Mouse (Mus musculus): ENCODE data around the gene 2810021J22Rik. TPM values are rescaled to one million over a fixed set of nuclear protein-coding genes. Genes with fewer than 3 reads are reported as not detected.
A peak's percentile ranks its signal among the peaks of the same experiment; 100 is the strongest.
"Not testable (repeated sequence)": the region's sequence is repeated elsewhere in the genome, so short reads cannot be mapped to it uniquely, and the experiment has no call there.

2810021J22Rik gene
- total RNA-seq (2021), result 10 to 100 TPM in 1 of 2 experiments, 1 to 10 TPM in 1; 6.6 to 11.7 TPM
- long read RNA-seq, transcript 2810021J22Rik-201 (5 exons, 3,866 nt), result major isoform, 6 of 8 reads
- long read RNA-seq, partial matches to known transcripts, result 0 of 8 reads
- long read RNA-seq, other reads (novel, unspliced or antisense), result 2 of 8 reads

- peak; percentile 79 to 84 for DNase-seq (ENCODE audit: low spot score in 2 of 2)
Observed at GRCm38 (mm10) chr11:58867039-58867953, at the start of gene 2810021J22Rik. TSS of gene 2810021J22Rik (plus strand) at chr11:58867216.

- DNase-seq (ENCODE audit: low spot score in 2 of 2), result not testable (repeated sequence)
Observed at GRCm38 (mm10) chr11:58828937-58829336, 38.1 kb upstream of the 2810021J22Rik start, which contains the start of gene Olfr312. TSS of gene Olfr312 (plus strand) at chr11:58829237.

- DNase-seq (ENCODE audit: low spot score in 2 of 2), result no peak
Observed at GRCm38 (mm10) chr11:58829764-58830163, 37.3 kb upstream of the 2810021J22Rik start.

- not testable (repeated sequence) for DNase-seq (ENCODE audit: low spot score in 2 of 2)
Observed at GRCm38 (mm10) chr11:58832541-58832940, 34.5 kb upstream of the 2810021J22Rik start.

DNA sequence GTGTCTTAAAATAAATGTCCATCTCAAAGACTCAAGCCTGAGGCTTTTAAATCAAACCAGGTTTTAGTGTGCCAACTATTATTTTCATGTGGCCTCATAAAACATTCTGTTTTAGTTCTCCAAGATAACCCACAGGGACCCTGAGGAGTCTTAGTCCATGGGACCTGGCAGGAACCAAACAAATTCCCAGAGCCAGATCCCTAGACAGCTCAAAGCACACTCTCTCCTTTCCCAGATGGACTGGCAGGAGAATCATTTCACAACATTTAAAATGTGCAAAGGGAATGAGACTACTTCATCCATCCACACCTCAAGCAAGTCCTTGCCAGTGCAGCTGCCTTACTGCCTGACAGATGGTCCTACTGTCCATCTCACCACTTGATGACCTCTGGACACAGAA is 28.1 kb upstream of the 2810021J22Rik start, which contains the start of gene Olfr311:
TSS of gene Olfr311 (plus strand) at position 301 of the 400 bp plus-strand sequence.
- DNase-seq (ENCODE audit: low spot score in 2 of 2), result not testable (repeated sequence)

DNA sequence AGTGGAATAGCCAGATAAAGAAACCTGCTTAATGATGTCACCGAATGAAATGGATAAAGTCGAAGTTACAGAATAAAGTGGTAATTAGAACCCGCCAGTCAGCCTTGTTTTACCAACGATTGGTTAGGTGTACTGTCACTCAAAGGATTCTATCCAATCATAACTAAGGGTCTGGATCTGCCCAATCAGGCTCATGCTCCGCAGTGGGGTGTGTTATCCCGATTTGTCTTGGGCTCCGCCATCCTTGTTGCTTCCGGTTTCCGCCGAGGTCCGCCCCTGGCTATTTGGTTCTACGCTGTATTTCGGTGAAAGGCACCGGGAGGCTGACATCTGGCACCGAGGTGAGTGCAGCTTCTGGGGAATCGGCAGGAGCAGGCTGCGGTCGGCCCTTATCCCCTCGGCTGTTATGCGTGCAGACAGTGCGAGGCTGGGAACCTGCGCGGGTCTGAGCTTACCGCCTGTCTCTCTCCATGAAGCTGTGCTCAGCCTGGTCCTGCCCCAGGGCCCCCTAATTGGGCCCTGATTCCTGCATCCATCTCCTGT is 20.0 kb upstream of the 2810021J22Rik start, which contains the start of gene Gm12258:
TSS of gene Gm12258 (plus strand) at position 240 of the 543 bp plus-strand sequence.
- DNase-seq (ENCODE audit: low spot score in 2 of 2), result peak; percentile 80 to 84

DNA sequence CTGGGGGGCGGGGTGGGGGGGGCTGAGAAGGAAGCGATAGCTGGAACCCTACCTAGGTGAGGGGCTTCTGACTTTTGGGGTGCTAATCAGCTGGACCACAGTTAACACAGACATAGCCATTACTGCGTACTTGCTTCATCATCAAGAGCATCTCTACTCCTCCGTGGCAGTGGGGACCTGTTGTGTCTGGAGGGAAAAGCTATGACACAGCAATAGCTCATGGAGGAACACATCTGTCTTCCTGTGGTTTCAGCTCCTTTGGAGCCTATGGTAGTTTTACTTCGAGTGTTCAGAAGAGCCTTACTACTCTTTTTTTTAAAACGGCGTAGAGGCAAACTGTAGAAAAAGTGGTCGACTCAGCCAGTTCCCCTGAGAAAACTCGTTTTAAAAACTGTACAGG is 19.4 kb upstream of the 2810021J22Rik start:
- DNase-seq (ENCODE audit: low spot score in 2 of 2), result no peak

DNA sequence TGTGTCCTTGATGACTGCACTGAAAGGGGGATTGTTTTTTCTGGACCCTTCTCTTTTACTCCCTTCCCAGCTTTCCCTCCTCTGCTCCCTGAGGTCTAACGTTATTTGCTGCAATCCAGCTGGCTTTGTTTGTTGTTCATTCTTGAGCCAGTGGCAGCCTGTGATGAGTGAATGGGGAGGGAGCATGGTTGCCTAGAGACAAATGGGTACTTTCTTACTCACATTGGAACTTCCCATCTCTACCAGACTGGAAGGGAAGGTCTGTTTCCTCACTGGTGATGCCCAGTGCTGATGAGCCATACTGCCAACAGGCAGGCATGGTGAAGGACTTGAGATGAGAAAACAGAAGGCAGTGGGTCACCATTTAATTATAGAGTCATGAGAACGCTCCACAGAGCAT is 17.3 kb upstream of the 2810021J22Rik start:
- no peak for DNase-seq (ENCODE audit: low spot score in 2 of 2)

- DNase-seq (ENCODE audit: low spot score in 2 of 2), result no peak
Observed at GRCm38 (mm10) chr11:58860744-58861143, 6.3 kb upstream of the 2810021J22Rik start.

GRCm38 (mm10) chr11:58867954-58868330 is 926 bp downstream of the 2810021J22Rik start:
- no peak for DNase-seq (ENCODE audit: low spot score in 2 of 2)

DNA sequence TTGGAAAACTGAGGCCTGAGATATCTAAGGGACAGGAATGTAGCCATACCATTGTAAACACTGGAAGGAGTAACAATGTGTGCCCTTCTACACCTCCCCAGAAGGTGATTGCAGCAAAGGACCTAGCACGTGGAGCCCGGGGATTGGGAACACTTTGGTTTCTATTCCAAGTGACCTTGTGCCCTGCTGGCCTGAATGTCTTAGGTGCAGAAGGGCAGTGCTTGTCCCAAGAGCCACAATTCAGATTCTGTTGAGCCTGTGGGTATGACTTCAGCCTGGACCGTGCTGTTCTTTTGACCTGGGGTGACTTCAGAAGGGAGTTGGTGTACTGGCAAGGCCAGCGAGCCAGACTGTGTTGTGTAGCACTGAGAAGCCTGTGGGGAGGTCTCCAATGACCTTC is 3.9 kb downstream of the 2810021J22Rik start:
- DNase-seq (ENCODE audit: low spot score in 2 of 2), result no peak

DNA sequence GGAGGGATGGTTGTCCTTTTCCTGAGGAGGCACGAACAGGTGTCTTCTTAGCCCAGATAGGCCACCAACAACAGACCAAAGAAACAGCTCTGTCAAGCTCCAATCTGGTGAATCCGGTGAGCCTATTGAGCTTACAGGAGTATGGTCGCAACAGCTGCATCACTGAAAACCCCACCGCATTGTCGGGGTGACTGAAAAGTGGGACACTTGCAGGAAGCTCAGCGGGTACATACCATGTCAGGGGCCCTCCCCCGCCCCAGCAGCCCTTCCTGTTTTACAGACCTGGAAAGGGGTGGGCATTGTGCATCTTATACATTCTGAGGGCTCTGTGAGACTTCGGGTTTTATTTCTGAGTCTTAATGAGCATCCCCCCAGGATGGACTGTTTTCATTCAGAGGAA is 16.7 kb downstream of the 2810021J22Rik start:
- DNase-seq (ENCODE audit: low spot score in 2 of 2), result no peak

DNA sequence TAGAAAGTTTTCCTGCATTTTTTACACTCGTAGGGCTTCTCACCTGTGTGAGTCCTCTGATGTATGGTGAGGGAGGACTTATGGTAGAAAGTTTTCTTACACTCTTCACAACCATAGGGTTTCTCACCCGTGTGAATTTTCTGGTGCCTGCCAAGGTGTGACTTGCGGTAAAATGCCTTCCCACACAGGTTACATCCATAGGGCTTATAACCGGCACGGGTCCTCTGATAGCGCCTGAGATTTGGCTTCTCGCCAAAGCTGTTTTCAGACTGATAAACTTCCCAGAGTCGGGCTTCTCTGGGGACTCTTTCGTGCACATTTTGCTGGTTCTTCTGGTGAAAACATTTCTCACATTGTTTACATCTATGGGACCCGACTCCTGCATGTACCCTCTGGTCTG is 23.5 kb downstream of the 2810021J22Rik start:
- no peak for DNase-seq (ENCODE audit: low spot score in 2 of 2)

DNA sequence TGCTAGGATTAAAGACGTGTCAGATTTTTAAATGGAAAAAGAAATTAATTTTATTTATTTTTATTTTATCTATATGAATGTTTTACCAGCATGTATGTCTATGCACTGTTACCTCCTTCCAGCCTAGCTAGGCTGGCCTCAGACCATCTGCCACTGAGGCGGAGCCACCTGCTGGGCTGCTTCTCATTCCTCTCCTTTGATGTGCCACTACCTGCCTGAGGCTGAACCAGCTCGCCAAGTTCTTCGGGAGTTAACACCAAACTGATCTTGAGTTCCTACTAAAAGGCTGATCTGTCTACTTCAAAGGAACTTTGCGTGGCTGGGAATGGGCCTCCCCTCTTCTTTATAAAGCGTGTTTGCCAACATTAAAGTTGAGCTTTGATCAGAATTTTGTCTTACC is 27.4 kb downstream of the 2810021J22Rik start:
- DNase-seq (ENCODE audit: low spot score in 2 of 2), result no peak

GRCm38 (mm10) chr11:58897485-58897884 is 30.5 kb downstream of the 2810021J22Rik start:
- DNase-seq (ENCODE audit: low spot score in 2 of 2), result no peak

GRCm38 (mm10) chr11:58901080-58901479 is 34.1 kb downstream of the 2810021J22Rik start:
- DNase-seq (ENCODE audit: low spot score in 2 of 2), result no peak

- peak; percentile 98 for DNase-seq (ENCODE audit: low spot score in 2 of 2)
Observed at GRCm38 (mm10) chr11:58903511-58904409, 36.7 kb downstream of the 2810021J22Rik start, which contains the start of gene Zfp39. TSS of gene Zfp39 (minus strand) at chr11:58904225.

DNA sequence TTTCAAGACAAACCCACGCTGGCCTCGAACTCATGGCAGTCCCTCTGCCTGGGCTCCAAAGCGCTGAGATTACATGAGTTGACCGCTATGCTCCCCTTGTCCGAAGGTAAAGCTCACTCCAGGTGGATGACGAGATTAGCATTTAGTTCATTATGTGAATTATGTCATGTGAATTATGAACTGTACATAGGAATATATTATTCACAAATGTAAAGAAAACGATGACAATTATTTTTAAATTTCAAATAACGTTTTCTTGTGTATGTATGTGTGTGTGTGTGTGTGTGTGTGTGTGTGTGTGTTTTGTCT is 37.3 kb downstream of the 2810021J22Rik start:
- DNase-seq (ENCODE audit: low spot score in 2 of 2), result no peak

DNA sequence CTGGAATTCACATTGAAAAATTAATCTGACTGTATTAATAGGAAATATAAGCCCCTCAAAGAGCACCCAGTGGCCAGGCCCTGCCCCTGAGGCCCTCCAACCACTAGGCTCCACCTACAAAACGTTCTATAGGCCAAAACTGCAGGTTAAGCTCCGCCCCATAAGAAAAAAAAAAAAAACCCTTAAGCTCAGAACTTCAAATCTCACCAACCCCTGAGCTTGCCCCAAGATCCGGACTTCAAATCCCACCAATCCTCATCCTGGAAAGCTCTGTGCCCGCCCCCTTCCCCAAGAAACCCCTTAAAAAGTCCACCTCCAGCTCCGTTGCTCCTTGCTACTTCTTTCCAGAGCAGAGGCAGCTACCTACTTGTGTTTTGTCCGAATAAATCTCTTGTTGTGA is 37.8 kb downstream of the 2810021J22Rik start:
- no peak for DNase-seq (ENCODE audit: low spot score in 2 of 2)

DNA sequence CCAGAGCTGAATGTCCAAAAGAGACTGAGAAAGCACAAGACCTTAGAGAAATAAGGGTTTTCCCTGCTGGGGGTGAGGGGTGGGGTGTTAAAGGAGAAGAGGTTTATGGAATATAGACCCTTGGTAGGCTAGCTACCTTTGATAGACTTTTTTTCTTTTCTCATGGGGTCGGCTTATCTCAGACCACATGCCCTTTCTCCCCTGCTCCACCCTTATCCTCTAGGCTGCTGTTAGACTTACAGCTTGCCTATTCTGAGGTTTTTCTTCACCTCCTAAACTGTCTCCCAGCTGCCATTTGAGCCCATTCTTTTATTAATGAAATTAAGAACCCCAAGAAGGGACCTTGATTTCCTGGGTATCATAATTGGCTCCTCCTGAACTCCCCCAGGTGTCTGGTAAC is 46.8 kb downstream of the 2810021J22Rik start:
- no peak for DNase-seq (ENCODE audit: low spot score in 2 of 2)

DNA sequence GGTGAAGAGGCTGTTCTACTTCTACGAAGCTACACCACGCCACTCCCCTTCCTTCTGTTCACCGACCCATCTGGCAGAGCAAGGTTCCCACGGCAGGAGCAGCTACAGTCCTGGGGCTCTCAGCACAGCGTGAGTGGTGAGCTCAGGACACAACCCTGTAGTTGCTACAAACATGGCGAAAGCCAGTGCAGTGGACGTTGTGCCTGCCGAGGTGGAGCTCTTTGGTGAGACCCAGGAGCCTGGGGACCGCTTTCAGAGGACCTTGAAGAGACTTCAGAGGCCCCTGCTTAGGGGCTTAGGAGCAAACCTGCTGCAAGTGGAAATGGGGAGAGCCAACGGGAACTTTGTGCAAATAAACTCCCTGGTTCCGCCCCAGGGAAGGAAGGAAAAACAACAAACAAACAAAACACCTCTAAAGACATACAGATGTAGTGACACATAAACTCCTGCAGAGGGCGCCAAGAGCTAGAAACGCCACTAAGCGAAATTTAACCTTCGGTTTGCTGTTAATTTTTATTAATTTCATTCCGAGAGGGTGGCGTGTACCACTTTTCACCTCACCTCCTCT is 47.5 kb downstream of the 2810021J22Rik start:
- peak in 1 of 2 experiments; percentile 36 for DNase-seq (ENCODE audit: low spot score in 2 of 2)
